Mouse (Mus musculus) frontal cortex, adult 2 months (tissue): ENCODE data around the gene Tox4. TPM values are rescaled to one million over a fixed set of nuclear protein-coding genes. Genes with fewer than 3 reads are reported as not detected.
"Not testable (repeated sequence)": the region's sequence is repeated elsewhere in the genome, so short reads cannot be mapped to it uniquely, and the experiment has no call there.

Experiments used
- DNase-seq, 2 experiments: peaks; one replicate each; pipeline ENCODE4 v3.0.0; 2022; ENCODE audit warnings: low spot score in 1 of 2; ENCODE audit errors: extremely low spot score in 1 of 2
- polyA plus RNA-seq: library from polyadenylated mRNA; depleted of rRNA; stranded (reverse); fragments of >200 nt; gene quantifications from 2 replicates; pipeline ENCODE4 v1.2.3, GENCODE M21; 2012; rRNA removed

The Tox4 gene
- 33.3 and 39.7 TPM in 2 replicates for polyA plus RNA-seq

DNA sequence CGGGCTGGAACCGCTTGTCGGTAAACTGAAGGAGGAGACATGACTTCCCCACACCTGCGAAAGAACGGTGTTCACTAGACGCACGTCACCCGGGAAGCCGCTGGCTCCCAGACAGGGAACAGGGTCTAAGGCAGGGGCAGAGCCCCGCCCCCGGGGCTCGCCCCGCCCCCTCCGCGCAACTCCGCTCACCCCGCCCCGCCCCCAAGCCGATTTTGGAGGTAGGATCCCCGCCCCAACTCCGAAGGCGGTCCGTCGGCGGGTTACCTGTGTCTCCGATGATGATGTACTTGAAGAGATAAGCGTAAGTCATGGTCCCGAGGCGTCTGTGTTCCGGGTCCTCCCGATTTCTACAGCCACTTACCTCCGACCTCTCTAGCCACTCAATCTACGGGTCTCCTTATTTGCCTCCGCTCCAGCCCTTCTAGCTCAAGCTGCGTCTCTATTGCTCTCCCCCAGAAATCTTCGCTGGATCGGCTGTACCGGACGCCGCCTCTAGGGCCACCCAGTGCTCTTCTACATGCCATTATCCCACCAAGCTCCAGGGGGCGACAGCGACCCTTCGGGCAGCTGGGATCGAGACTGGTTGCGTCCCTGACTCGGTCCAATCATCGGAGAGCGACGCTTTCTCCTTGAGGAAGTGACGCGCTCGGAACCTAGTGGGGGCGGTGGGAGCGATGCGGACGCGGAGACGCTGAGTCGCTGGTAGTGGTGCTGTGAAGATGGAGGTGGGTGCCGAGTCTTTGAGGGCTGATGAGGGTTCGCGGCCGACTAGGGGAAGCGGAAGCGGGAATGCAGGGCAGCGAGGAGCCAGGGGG, at the start of gene Tox4, which contains the start of gene Rab2b:
TSS of gene Tox4 (plus strand) at position 215 of the 815 bp plus-strand sequence.
TSS of gene Rab2b (minus strand) at position 614 of the 815 bp plus-strand sequence.
- DNase-seq = peak; percentile 97 to 100

DNA sequence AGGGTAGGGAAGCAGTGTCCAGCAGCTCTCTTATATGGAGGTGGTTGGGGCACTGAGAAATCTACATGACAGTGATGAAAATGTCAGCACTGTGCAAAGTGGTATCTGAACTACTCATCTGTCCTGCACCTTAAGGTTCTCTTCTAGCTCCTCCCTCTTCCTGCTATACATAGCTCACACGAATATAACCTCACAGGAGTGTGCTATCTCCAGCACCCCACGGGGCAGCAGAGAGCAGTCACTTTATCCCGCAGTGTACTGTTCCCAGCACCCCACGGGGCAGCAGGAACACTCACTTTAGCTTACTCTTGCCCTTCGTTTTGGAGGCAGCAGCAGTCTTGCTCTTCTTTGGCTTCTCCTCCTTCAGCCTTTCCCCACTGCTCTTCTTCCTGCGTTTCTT, 46.7 kb upstream of the Tox4 start:
- DNase-seq = no peak

DNA sequence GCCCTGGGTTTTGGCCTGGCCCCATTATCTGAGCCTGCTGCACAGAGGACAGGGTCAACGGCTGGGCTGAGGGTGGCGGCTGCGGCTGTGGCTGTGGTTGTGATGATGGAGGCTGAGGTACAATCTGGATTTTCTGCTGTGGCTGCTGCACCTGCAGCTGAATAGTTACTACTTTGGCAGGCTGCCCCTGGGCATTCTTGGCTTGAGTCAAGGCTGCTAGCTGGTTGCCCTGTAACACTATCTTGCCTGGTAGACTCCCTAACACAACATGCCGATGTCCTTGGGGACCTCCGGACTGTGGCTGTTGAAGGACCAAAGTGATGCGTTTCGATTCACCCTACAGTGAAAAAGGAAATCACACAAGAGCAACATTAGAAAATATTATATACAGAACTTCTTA, 43.8 kb upstream of the Tox4 start:
- no peak for DNase-seq

DNA sequence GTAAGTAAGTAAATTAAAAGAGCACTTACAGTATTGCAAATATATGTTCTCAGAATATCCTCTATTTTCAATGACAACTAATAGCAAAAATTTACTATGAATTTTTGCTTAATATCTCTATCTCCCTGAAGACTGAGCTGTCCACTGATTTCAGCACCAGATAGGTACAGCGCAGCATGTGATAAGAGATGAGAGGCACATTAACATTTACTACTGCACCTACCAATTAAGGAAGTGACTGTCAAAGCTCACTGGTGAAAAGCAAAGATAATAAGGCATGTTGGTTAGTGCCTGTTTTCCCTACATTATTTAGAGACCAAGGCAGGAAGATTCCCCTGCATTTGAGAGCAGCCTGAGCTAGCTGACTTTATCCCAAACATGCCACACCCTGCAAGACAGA, 42.7 kb upstream of the Tox4 start:
- DNase-seq = no peak

DNA sequence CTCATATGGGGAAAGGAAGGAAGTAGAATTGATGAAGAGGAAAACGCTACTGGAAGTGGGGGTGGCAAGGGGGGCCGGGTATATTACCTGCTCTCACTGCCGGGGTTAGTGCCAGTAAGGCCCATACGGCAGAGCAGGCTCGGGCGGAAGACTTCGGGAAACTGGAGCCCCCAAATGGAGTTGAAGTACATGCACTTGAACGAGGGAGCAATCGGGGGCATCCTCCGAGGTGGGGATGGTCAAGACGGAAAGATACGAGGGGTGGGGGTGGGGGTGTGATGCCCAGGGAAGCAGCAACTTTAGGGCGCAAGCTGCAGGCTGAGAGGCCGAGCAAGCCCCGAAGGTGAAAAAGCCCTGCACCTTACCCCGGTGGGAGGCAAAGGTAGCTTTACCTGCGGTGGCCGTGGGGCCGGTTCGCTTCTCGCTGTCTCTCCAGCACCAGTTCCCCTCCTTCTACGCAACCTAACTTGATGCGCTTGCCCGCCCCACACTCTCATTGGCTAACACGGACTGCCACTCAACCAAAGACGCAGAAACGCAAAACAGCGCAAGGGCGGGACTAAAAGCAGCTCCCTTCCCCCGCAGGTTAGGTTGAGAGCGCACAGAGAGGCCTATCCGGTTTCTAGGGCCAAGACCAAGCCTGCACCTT, 34.8 kb upstream of the Tox4 start:
- DNase-seq = peak; percentile 98 to 99

DNA sequence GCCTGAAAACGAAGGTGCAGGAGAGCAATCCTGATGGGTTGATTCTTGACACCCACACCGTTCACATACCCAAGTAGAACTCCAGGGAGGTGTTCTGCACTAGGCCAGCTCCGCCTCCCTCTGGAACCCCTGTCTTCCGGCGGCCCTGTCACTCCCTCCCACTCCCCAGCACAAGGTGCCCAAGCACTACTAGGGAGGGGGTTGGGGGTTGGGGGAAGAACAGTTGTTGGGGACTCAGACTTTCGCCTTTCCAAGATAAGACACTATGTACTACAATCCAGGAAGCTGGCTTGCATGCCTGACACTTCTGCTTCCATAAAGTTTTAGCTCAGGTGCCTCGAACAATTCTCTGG, 34.3 kb upstream of the Tox4 start:
- DNase-seq = no peak

DNA sequence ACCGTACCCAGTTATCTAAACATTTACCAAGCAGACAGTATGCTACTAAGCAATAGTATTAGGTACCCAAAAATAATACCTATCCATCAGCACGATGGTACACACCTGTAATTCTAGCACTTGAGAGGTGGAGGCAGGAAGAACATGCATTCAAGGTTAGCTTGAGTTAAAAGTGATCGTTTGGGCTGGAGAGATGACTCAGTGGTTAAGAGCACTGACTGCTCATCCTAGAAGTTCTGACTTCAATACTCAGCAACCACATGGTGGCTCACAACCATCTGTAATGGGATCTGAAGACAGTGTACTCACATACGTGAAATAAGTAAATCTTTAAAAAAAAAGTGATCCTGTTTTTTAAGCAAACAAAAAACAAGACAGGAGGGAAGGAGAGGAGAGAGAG, 32.8 kb upstream of the Tox4 start:
- DNase-seq = no peak

DNA sequence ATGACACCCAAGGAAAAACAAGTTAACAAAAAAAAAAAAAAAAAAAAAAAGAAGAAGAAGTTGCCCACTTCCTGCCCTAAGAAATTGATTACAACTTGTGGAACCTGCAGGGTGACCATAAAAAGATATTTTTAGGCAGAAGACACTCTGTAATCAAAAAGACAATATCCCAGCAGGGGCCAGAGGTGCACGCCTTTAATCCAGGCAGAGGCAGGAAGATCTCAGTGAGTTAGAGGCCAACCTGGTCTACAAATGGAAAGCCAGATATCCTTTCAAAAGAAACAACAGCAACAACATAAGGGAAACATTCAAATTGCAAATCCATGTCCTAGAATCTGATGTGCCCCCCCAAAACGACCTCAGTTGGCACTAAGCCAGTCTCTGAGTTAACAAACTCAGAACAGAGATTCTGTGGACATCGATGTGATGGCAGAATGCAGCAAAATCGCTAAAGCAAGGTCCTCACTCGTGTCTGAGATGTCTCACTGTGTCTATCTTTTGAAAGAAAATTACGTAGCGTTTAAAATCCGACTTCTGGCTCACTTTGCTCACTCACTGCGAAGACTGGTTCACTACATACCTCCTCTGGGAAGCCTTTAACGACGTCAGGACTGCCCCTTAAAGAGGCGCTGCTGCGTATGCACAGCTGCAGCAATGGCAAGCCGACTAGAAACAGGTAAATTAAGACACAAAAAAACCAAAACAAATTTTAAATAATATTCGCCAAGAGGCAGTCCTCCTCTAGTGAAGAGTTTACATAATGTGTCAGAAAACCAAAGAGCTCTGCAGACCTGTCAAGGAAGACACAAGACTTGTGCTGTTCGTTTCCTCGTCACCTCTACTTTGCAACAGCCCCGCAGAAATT, 22.4 kb upstream of the Tox4 start:
- peak in 1 of 2 experiments; percentile 43 for DNase-seq

DNA sequence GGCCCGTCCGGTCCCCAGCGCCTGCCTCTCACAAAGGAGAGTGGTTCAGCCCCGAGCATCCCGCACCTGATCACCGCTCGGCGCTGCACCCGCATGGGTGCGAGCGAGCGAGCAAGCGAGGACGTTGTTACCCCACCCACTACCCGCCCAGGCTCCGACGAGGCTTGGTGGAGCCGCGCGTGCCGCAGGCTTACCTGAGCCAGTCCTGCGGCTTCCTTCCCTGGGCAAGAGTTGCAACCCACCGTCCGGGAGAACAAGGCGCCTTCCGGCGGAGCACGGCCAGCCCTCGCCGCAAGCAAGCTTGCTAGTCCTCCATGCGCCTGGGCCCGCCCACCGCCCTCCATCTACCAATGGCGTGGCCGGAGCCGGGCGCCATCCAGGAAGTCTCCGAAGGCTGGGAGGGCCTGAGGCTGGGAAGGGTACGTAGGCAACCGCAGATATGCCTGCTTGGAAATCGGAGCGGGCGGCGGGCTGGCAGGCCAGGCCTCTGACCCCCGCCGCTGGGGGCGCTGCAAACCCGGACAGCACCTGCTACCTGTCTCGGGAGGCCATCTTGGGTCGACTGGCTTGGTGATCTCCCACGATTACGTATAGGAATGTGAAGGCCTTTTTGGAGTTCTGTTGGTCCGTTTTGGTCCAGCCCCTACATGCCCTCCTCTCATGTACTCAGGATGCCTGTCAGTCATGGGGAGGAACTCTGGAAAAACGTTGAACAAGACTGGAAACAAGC, 21.3 kb upstream of the Tox4 start, which contains the start of gene Chd8:
TSS of gene Chd8 (minus strand) at position 297 of the 730 bp plus-strand sequence.
- peak; percentile 96 to 97 for DNase-seq

DNA sequence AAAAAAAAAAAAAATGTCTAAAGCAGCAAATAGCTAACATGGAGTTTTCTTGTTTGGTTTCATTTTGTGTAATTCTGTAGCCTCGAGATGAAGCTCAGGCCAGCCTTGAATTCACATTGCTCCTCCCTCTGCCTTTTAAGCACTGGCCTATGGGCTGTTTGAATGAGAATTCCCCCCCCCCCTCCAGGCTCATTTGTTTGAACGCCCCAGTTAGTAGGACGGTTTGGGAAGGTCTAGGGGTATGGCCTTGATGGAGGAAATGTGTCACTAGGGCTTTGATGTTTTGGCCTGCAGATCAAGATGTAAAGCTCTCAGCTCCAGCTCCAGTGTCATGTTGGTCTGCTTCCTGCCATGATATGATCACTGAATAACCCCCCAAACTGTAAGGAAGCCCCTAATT, 6.2 kb upstream of the Tox4 start:
- DNase-seq = no peak

DNA sequence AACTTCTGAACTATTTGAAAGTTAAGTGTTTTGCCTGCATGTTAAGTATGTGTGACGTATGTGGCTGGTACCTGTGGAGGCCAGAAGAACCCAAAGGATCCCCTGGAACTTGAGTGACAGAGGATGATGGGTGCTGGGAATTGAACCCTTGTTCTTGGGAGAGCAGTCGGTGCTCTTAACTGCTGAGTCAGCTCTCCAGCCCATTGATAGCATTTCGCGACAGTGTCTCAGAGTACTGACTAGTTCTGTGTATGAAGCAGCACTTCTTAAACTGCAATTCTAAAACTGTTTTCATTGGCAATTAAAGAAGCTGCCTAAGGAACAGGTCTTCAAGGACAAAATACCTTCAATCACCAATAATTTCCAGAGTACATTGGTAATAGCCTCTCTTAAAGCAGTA, 1.7 kb upstream of the Tox4 start:
- DNase-seq = no peak

DNA sequence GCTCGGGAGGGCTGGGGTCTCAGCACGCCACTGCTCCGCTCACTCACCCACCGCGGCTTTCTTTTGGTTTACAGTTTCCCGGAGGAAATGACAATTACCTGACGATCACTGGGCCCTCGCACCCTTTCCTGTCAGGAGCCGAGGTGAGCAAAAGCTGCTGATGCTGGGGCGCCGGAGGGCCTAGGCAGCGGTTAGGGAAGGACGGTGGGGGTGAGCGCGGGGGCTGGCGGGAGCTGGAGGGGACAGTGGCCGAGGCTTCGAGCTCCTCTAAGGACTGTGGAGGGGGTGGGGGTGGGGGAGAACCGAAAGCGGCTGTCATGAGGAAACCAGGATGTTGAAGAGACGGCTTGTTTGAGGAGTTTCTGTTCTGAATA, 788 bp downstream of the Tox4 start:
- DNase-seq = no peak

DNA sequence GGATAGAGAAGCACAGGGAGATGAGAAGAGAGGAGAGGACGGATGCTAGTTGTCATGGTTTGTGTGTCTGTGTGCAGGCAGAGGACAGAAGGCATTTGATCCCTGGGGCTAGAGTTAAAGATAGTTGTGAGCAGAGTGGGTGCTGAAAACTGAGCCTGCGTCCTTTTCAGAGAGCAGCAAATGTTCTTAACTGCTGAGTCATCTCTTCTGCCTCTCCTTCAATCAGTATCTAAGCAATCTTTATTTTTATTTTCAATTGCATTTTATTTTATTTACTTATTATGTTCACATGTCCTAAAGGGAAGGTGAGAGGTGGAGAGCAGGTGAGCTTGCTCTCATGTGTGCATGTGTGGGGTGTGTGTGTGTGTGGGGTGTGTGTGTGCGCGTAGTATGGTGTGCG, 4.7 kb downstream of the Tox4 start:
- no peak for DNase-seq

DNA sequence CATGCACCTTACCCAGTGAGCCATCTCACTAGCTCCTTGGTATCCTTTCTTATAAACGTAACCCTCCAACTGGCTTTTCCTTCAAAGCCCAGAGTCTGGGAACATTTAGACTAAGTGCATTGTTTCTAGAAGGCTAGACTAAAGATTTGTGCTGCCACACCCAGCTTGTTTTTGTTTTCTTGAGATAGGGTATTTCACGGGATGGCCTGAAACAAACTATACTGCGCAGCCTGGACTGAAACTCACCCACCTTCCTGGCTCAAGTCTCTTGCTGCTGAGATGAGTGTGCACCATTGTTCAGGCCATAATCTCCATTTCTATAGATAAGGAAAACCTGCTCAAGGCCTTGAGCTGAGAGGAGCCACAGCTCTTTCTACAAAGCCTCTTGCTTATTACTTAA, 5.2 kb downstream of the Tox4 start:
- no peak for DNase-seq

DNA sequence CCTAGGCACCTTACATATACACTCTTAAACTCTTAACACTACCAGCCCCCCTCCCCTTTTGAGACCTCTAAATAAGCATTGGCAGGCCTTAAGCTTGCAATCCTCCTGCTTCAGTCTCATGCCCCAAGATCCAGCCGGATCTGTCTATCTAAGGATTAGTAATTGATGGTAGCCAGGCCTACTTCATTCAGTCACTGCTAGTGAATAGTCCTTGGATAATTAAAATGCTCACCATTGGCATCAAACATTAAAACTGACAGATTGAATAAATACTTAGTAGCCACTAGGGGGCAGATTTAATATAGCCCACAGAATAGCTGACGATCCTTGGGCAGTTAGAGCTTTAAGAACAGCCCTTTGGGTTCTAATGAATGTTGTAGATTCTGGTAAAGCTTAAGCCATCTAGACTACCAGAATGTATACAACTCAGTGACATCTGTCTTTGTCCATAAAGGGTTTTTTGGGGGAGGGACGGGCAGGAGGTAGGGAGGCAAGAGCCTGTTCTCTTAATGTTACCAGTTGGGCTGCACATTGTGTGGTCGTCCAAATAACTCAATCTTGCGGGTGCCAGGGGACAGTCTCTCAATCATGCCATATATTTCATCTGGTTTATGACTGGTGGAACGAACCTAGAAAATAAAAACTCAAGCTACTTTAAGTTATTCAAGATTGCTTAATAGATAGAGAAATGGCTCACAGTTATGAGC, 16.8 kb downstream of the Tox4 start:
- no peak for DNase-seq

DNA sequence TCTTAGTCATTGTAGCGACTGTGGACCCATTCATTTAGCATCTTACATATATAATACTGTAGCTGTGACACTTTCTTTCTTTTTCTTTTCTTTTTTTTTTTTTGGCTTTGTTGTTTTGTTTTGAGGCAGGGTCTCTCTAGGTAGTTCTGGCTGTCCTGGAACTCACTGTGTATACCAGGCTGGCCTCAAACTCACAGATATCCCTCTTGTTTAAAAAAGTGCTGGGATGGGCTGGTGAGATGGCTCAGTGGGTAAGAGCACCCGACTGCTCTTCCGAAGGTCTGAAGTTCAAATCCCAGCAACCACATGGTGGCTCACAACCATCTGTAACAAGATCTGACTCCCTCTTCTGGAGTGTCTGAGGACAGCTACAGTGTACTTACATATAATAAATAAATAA, 24.6 kb downstream of the Tox4 start:
- not testable (repeated sequence) for DNase-seq

DNA sequence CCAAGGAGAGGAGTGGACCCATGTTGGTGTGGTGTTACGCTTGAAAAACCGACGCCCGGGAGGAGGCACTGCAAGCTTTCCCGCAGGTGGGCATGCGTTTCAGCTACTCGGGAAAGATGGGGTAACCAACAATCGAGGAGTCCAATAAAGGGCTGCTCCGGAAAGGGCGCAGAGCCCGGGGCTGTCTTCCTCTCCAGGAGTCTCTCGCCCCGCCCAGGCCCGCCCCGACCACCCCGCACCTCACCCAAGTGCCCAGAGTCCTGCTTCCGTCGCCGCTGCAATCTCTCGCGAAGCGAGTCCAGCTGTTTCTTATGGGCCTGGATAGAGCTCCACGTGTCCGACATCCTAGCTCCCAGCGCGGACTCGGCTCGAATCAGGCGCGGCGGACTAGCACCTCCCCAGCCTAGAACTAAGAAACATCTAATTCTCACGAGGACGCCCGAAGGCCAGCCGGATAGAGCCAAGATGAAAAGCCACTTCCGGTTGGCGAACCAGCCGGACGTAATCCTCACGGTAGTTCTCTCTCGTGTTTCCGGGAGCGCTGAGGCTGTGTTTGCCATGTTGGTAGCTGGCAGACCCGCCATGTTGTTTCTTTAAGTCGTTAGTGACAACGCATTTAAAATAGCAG, 25.8 kb downstream of the Tox4 start, which contains the start of gene Mettl3:
TSS of gene Mettl3 (minus strand) at position 485 of the 628 bp plus-strand sequence.
- DNase-seq = peak; percentile 92 to 95

DNA sequence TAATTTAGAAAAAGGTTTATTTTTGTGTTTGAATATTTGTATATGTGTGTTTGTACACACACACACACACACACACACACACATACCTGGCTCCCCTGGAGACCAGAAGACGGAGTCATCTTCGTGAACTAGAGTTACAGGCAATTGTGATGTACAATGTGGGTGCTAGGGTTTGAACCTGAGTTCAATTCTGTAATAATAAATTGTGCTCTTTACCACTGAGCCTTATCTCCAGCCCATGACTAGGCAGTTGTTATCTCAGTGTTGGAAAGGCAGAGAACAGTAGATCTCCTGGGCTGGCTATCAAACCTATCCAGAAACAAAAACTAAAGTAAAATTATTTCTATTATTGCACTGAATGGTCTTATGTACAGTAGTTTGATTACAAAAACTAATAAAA, 27.2 kb downstream of the Tox4 start:
- no peak for DNase-seq

DNA sequence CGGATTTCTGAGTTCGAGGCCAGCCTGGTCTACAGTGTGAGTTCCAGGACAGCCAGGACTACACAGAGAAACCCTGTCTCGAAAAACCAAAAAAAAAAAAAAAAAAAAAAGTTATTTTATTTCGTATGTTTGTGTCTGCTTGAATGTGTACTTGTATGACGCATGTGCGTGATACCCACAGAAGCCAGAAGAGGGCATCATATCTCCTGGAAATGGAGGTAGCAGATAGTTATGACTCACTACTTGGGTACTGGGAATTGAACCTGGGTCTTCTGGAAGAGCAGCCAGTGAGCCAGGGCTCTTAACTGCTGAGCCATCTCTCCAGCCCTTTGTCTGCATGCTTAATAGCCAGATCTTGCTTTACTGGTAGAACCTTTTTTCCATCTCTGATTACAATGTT, 31.4 kb downstream of the Tox4 start:
- DNase-seq = not testable (repeated sequence)
